Mouse (Mus musculus) erythroblast, adult 5-6 weeks (primary cell): Measurements from ENCODE around the gene Gm47969. TPM values are rescaled to one million over a fixed set of nuclear protein-coding genes. Genes with fewer than 3 reads are reported as not detected.

Experiments used
- ATAC-seq: replicated peaks from 2 replicates; pipeline ENCODE4 v1.8.0; 2016; ENCODE audit warnings: moderate number of reproducible peaks, mild to moderate bottlenecking, moderate TSS enrichment, inconsistent platforms; ENCODE audit not compliant: poor library complexity, low FRiP score, severe bottlenecking
- total RNA-seq, 2 experiments: library from RNA; stranded (forward) in 1 of 2; stranded (reverse) in 1 of 2; fragments of 150-400 nt in 1 of 2; fragments of 200-764, 138-1000 nt in 1 of 2; gene quantifications; 2 replicates each; pipeline versions ENCODE4 v1.2.3 to v1.2.4; 2015 to 2017; ENCODE audit warnings: low replicate concordance in 2 of 2

The Gm47969 gene
- total RNA-seq, 2 experiments from 2014 or later = not detected

DNA sequence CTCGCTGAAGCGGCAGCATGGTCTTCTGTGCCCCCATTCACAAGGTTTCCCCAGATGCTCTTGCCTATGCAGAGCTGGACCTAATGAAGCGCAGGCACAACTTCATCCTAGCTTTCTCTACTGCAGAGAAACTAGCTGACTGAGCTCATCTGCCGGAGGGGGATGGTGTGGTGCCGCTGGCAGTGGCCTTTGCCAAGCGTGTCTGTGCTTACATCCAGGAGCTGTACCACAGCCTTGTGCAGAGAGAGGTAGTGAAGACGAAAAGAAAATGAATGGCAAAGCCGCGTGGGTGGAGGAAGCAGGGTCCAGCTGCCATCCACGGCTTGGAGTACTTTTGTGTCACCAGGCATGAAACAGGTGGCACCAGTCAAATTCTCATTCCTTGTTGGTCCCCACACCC, 22.5 kb downstream of the Gm47969 start:
- ATAC-seq = no peak

GRCm38 (mm10) chr1:83075526-83076189, 30.9 kb downstream of the Gm47969 start:
- no peak for ATAC-seq

DNA sequence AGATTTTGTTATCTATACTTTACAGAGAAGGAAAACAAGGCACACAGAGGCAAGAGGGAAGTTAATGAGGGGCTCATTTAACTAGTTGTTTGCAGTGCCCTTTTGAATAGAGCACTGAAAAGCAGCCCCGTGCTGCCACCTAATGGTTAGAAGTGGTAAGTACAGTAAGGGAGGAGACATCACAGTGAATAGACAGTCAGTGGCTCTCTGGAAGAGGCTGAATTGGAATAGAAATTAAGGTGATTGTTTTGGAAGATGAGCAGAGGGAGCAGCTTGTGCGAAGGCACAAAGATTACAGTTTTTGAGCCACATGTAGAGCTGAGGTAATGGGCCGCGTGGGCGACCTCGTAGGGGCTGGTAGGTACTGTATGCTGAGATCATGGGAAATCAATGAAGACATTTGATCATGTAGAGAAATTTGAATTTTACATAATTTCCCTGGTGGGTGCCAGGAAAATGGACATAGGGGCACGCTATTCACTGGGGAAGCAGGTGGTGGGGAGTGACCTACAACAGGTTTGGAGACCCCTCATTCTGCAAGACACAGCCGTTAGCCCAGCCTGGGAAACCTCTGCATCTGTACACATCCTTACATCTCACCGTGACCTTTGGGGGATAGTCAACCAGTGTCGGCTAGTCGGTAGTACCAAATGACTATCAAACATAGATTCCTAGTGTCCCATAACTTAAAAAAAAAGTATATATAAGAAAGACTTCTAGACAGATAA, 31.6 kb downstream of the Gm47969 start:
- 0 out of 2 replicates have a peak, but pooled peaks have one; percentile 65 for ATAC-seq

DNA sequence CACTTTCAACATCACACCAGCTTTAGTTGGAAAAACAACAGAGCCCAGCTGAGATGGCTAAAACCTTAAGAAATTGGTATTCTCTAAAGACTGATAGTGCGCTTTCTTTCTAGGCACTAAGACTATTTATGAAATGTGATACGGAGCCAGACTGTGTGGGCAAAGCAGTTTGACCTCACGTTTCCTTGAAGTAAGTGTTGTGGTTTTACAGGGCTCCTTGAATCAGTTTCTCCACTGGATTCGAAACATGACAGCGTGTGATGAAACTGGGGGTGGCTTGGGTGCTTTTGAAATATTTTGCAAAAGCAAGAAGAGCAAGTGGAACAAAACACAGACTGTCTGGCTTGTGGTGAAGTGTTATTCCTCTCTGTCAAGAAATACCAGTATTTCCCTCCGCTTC, 32.3 kb downstream of the Gm47969 start:
- ATAC-seq = no peak

- ATAC-seq = no peak
Measured at GRCm38 (mm10) chr1:83084790-83085189, 40.1 kb downstream of the Gm47969 start.

GRCm38 (mm10) chr1:83091268-83091667, 46.5 kb downstream of the Gm47969 start:
- ATAC-seq = no peak

Other genes with a start within 250 kb of the Gm47969 start
- gene Agfg1, start 205.4 kb upstream of the Gm47969 start, total RNA-seq (2015; ENCODE audit: low replicate concordance) = 19.9 and 20.0 TPM in 2 replicates
- 13.4 and 20.8 TPM in 2 replicates for gene Agfg1, start 205.4 kb upstream of the Gm47969 start, total RNA-seq (2017; ENCODE audit: low replicate concordance)
- gene A030005L19Rik, start 131.6 kb upstream of the Gm47969 start, total RNA-seq (2015; ENCODE audit: low replicate concordance) = 1.3 TPM in 1 of 2 replicates, not detected in the other
- not detected in 2 replicates for gene A030005L19Rik, start 131.6 kb upstream of the Gm47969 start, total RNA-seq (2017; ENCODE audit: low replicate concordance)
- gene A030014E15Rik, start 120.0 kb upstream of the Gm47969 start, total RNA-seq (2015; ENCODE audit: low replicate concordance) = not detected in 2 replicates
- gene A030014E15Rik, start 120.0 kb upstream of the Gm47969 start, total RNA-seq (2017; ENCODE audit: low replicate concordance) = not detected in 2 replicates
- gene Gm6217, start 113.5 kb upstream of the Gm47969 start, total RNA-seq (2015; ENCODE audit: low replicate concordance) = not detected in 2 replicates
- not detected in 2 replicates for gene Gm6217, start 113.5 kb upstream of the Gm47969 start, total RNA-seq (2017; ENCODE audit: low replicate concordance)
- not detected in 2 replicates for gene A030003K21Rik, start 101.5 kb upstream of the Gm47969 start, total RNA-seq (2015; ENCODE audit: low replicate concordance)
- not detected in 2 replicates for gene A030003K21Rik, start 101.5 kb upstream of the Gm47969 start, total RNA-seq (2017; ENCODE audit: low replicate concordance)
- gene Gm7544, start 88.9 kb upstream of the Gm47969 start, total RNA-seq (2015; ENCODE audit: low replicate concordance) = not detected in 2 replicates
- not detected in 2 replicates for gene Gm7544, start 88.9 kb upstream of the Gm47969 start, total RNA-seq (2017; ENCODE audit: low replicate concordance)
- not detected in 2 replicates for gene Gm47955, start 84.6 kb upstream of the Gm47969 start, total RNA-seq (2015; ENCODE audit: low replicate concordance)
- not detected in 2 replicates for gene Gm47955, start 84.6 kb upstream of the Gm47969 start, total RNA-seq (2017; ENCODE audit: low replicate concordance)
- gene Gm47959, start 44.4 kb upstream of the Gm47969 start, total RNA-seq (2015; ENCODE audit: low replicate concordance) = not detected in 2 replicates
- gene Gm47959, start 44.4 kb upstream of the Gm47969 start, total RNA-seq (2017; ENCODE audit: low replicate concordance) = not detected in 2 replicates
- not detected in 2 replicates for gene Slc19a3, start 6.5 kb upstream of the Gm47969 start, total RNA-seq (2015; ENCODE audit: low replicate concordance)
- gene Slc19a3, start 6.5 kb upstream of the Gm47969 start, total RNA-seq (2017; ENCODE audit: low replicate concordance) = not detected in 2 replicates
- not detected in 2 replicates for gene Krtap28-10, start 2.5 kb upstream of the Gm47969 start, total RNA-seq (2015; ENCODE audit: low replicate concordance)
- gene Krtap28-10, start 2.5 kb upstream of the Gm47969 start, total RNA-seq (2017; ENCODE audit: low replicate concordance) = not detected in 2 replicates
- gene A030005K14Rik, start 14.4 kb downstream of the Gm47969 start, total RNA-seq (2015; ENCODE audit: low replicate concordance) = not detected in 2 replicates
- gene A030005K14Rik, start 14.4 kb downstream of the Gm47969 start, total RNA-seq (2017; ENCODE audit: low replicate concordance) = not detected in 2 replicates
- not detected in 2 replicates for gene Krtap28-13, start 16.0 kb downstream of the Gm47969 start, total RNA-seq (2015; ENCODE audit: low replicate concordance)
- gene Krtap28-13, start 16.0 kb downstream of the Gm47969 start, total RNA-seq (2017; ENCODE audit: low replicate concordance) = not detected in 2 replicates
- not detected in 2 replicates for gene Ccl20, start 71.8 kb downstream of the Gm47969 start, total RNA-seq (2015; ENCODE audit: low replicate concordance)
- gene Ccl20, start 71.8 kb downstream of the Gm47969 start, total RNA-seq (2017; ENCODE audit: low replicate concordance) = not detected in 2 replicates
- gene Daw1, start 114.8 kb downstream of the Gm47969 start, total RNA-seq (2015; ENCODE audit: low replicate concordance) = not detected in 2 replicates
- gene Daw1, start 114.8 kb downstream of the Gm47969 start, total RNA-seq (2017; ENCODE audit: low replicate concordance) = not detected in 2 replicates